Mouse (Mus musculus) MEL (cell line): ENCODE results near the gene Ubac2. TPM values are rescaled to one million over a fixed set of nuclear protein-coding genes. Genes with fewer than 3 reads are reported as not detected.

Experiments
- DNase-seq: peaks from one replicate; pipeline ENCODE4 v3.0.0; 2011; ENCODE audit warnings: low read depth, low spot score
- H3K27ac ChIP-seq: 2 replicates; pipeline ENCODE4 v1.5.1; 2012; ENCODE audit warnings: low read depth, mild to moderate bottlenecking, control low read depth, low read length, moderate library complexity; ENCODE audit not compliant: control insufficient read depth
- H3K27me3 ChIP-seq, 2 experiments: fragments of 150-350 bp in 1 of 2; sonication (generic) in 1 of 2; 2 replicates each; pipeline ENCODE4 v1.6.1; 2012; ENCODE audit warnings: low read length in 2 of 2, mild to moderate bottlenecking in 2 of 2, improper control_type of control experiment in 1 of 2, moderate library complexity in 1 of 2; ENCODE audit not compliant: insufficient read depth in 2 of 2, control insufficient read depth in 1 of 2
- H3K36me3 ChIP-seq, 2 experiments: 2 replicates each; pipeline ENCODE4 v1.6.1; 2012 to 2014; ENCODE audit warnings: low read length in 2 of 2, improper control_type of control experiment in 1 of 2, inconsistent platforms in 1 of 2, mild to moderate bottlenecking in 1 of 2; ENCODE audit not compliant: insufficient read depth in 2 of 2, control insufficient read depth in 1 of 2
- H3K4me1 ChIP-seq, 2 experiments: fragments of 150-350 bp in 1 of 2; sonication (generic) in 1 of 2; 2 replicates each; pipeline ENCODE4 v1.6.1; 2012; ENCODE audit warnings: low read length in 2 of 2, improper control_type of control experiment in 1 of 2, mild to moderate bottlenecking in 1 of 2; ENCODE audit not compliant: insufficient read depth in 2 of 2, control insufficient read depth in 1 of 2
- H3K4me3 ChIP-seq, 2 experiments: fragments of 150-350 bp in 1 of 2; sonication (generic) in 1 of 2; 2 replicates each; pipeline ENCODE4 v1.5.1; 2012; ENCODE audit warnings: low read depth in 2 of 2, low read length in 2 of 2, mild to moderate bottlenecking in 2 of 2, moderate library complexity in 2 of 2, control low read depth in 1 of 2, improper control_type of control experiment in 1 of 2; ENCODE audit not compliant: control insufficient read depth in 1 of 2, insufficient read depth in 1 of 2
- H3K79me2 ChIP-seq: 2 replicates; pipeline ENCODE4 v1.6.1; 2012; ENCODE audit warnings: mild to moderate bottlenecking, low read length, moderate library complexity; ENCODE audit not compliant: control insufficient read depth, poor library complexity, insufficient read depth
- H3K9ac ChIP-seq: 2 replicates; pipeline ENCODE4 v1.6.1; 2012; ENCODE audit warnings: low read depth, mild to moderate bottlenecking, control low read depth, low read length, moderate library complexity; ENCODE audit not compliant: control insufficient read depth, poor library complexity, severe bottlenecking
- H3K9me3 ChIP-seq: fragments of 150-350 bp; sonication (generic); replicated peaks from 2 replicates; pipeline ENCODE4 v1.6.1; 2012; ENCODE audit warnings: mild to moderate bottlenecking, low read length, improper control_type of control experiment, moderate library complexity; ENCODE audit not compliant: insufficient read depth
- CHD1 ChIP-seq: IDR thresholded peaks from 2 replicates; pipeline ENCODE4 v1.6.1; 2012; ENCODE audit warnings: low read depth, mild to moderate bottlenecking, inconsistent platforms, low read length, improper control_type of control experiment
- CTCF ChIP-seq, 3 experiments: IDR thresholded peaks in 2 of 3; conservative IDR thresholded peaks in 1 of 3; 2 replicates each; pipeline ENCODE4 v1.5.1; 2011 to 2012; ENCODE audit warnings: low read length in 3 of 3, low read depth in 2 of 3, mild to moderate bottlenecking in 2 of 3, improper control_type of control experiment in 1 of 3, inconsistent platforms in 1 of 3, mixed read lengths in 1 of 3, moderate library complexity in 1 of 3; ENCODE audit not compliant: control insufficient read depth in 1 of 3, insufficient read depth in 1 of 3, poor library complexity in 1 of 3, severe bottlenecking in 1 of 3
- GATA1 ChIP-seq: IDR thresholded peaks from 2 replicates; pipeline ENCODE4 v1.6.1; 2011; ENCODE audit warnings: low read depth, low read length, improper control_type of control experiment
- HCFC1 ChIP-seq: IDR thresholded peaks from 2 replicates; pipeline ENCODE4 v1.6.1; 2012; ENCODE audit warnings: low read depth, mild to moderate bottlenecking, inconsistent platforms, low read length, improper control_type of control experiment, moderate library complexity
- KAT2A ChIP-seq: conservative IDR thresholded peaks from 2 replicates; pipeline ENCODE4 v1.6.1; 2012; ENCODE audit warnings: low read depth, low read length, improper control_type of control experiment, inconsistent platforms
- MAFK ChIP-seq: IDR thresholded peaks from 2 replicates; pipeline ENCODE4 v1.6.1; 2011; ENCODE audit warnings: low read depth, mild to moderate bottlenecking, low read length, improper control_type of control experiment, borderline replicate concordance
- MXI1 ChIP-seq: IDR thresholded peaks from 2 replicates; pipeline ENCODE4 v1.6.1; 2011; ENCODE audit warnings: mild to moderate bottlenecking, low read depth, low read length, improper control_type of control experiment
- POLR2AphosphoS2 ChIP-seq: IDR thresholded peaks from 2 replicates; pipeline ENCODE4 v1.6.1; 2011; ENCODE audit warnings: low read length, improper control_type of control experiment
- RAD21 ChIP-seq: IDR thresholded peaks from 2 replicates; pipeline ENCODE4 v1.6.1; 2011; ENCODE audit warnings: mild to moderate bottlenecking, low read depth, low read length, improper control_type of control experiment
- TBP ChIP-seq: IDR thresholded peaks from 2 replicates; pipeline ENCODE4 v1.8.0; 2011; ENCODE audit warnings: low read depth, low read length, improper control_type of control experiment
- UBTF ChIP-seq: IDR thresholded peaks from 2 replicates; pipeline ENCODE4 v1.6.1; 2012; ENCODE audit warnings: low read depth, mild to moderate bottlenecking, inconsistent platforms, low read length, improper control_type of control experiment, moderate library complexity, borderline replicate concordance; ENCODE audit not compliant: insufficient read depth
- ZC3H11A ChIP-seq: IDR thresholded peaks from 2 replicates; pipeline ENCODE4 v1.6.1; 2012; ENCODE audit warnings: low read depth, mild to moderate bottlenecking, inconsistent platforms, low read length, improper control_type of control experiment
- polyA plus RNA-seq, 2 experiments: library from polyadenylated mRNA; stranded (reverse) in 1 of 2; unstranded in 1 of 2; fragments of >175 nt in 1 of 2; fragments of >200 nt in 1 of 2; gene quantifications; 2 replicates each; pipeline versions ENCODE4 v1.2.1 to v1.2.4; 2012; ENCODE audit warnings: low replicate concordance in 2 of 2, low read depth in 1 of 2; ENCODE audit not compliant: insufficient read length in 2 of 2, insufficient read depth in 1 of 2, missing spikeins in 1 of 2
- total RNA-seq: library from RNA; depleted of rRNA; stranded (reverse); fragments of 300-350 nt; gene quantifications from 2 replicates; pipeline ENCODE4 v1.2.3, GENCODE M21; 2012

Ubac2 gene
- total and polyA plus RNA-seq, 3 experiments: 32.9 to 44.8 TPM; not detected in 1

DNA sequence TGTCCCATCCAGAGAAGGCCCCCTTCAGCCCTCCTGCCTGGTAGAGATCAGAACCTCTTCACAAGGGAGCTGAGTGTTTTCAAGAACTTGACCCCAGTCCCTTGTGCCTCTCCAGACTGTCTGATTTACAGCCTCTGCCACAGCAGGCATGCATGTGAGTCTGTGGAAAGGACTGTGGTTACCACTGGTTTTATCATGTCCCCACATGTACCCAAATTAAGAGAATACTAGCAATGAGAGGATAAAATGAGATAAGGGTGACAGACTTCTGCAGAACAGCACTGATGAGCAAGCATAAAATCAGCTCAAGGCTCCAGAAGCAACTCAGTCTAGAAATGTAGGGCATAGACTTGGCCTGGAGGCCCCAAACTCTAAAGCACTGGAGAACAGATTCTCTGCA lies 145.5 kb downstream of the Ubac2 start (continued):
- TF ChIP-seq ZC3H11A: no peak

DNA sequence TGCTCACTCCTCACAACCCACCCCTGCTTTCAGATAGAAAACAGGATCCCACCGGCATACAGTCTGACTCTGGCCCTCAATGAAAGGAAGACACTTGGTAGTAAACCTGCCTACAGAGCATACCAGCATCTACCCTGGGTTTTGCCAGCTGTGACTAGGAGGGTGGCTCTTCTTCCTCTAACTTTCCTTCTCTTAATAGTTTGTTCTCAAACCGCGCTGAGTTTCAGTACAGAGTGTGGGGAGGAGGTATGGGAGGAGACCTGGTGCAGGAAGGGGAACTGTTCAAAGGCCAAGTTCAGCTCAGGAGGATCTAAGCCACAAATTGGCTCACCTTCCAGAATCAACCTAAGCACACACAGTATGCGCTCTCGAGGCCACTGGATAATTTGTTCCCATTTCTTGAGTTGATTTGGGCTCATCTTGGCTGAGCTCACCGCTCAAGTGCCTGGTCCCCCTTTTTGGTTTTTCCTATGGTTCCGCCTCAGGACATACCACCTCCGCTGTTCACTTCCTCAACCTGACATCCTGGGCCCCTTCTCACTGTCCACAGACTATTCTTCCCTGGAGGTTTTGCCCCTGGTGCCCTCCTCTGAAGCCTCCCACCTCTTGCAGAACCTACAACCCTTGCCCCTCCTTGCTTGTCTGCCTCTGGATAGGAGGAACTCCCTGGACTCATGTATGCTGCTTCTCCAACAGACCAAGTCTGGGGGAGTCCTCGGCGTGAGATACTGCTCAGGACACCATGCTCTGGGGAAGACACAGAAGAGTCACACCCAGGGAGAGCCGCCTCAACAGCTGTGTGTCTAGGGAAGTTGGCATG lies 150.7 kb downstream of the Ubac2 start:
- no peak overlapping the region for H3K4me3 ChIP-seq
- peak; percentile 66 for DNase-seq
- H3K36me3 ChIP-seq: peaks cover 0 to 22% of the 10 kb centered on the region in 2 experiments; a peak in 2 of 4 replicates
- TF ChIP-seq RAD21: no peak
- TF ChIP-seq, all 39 proteins: peak for 0
- Histone ChIP-seq H3K27ac (peak overlapping the region; percentile 12; the same call in 1 of the 2 replicates), H3K9ac (no peak overlapping the region), H3K79me2 (no peaks in the 10 kb centered on the region), H3K9me3 (no peaks in the 10 kb centered on the region), H3K27me3 (no peaks in the 10 kb centered on the region), H3K4me1 (peaks cover 15 to 28% of the 10 kb centered on the region in 2 experiments)

DNA sequence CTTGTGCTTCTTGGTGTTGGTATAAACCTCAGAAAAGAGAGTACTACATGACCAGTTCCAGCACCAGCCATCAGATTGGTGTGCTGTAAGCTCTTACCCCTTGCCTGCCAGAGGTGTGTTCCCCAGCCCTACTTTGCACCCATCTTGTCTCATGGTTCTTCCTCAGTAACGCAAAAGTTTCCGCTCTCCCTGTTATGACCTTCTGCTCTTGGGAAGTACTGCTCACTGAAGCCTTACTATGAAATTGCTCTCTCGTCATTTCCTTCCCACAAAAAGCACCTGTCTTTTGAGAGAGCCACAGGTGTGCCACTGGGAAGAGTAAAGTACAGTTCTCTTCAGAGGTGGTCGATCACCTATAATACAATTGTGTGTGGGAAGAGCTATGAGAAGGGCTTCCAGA lies 151.4 kb downstream of the Ubac2 start:
- no peak for DNase-seq
- Histone ChIP-seq H3K4me3 (no peak overlapping the region), H3K27me3 (no peaks in the 10 kb centered on the region), H3K79me2 (no peaks in the 10 kb centered on the region), H3K4me1 (peaks cover 12 to 21% of the 10 kb centered on the region in 2 experiments), H3K36me3 (peaks cover 0 to 15% of the 10 kb centered on the region in 2 experiments; a peak in 2 of 4 replicates), H3K9ac (no peak overlapping the region), H3K27ac (no peak overlapping the region), H3K9me3 (no peaks in the 10 kb centered on the region)
- no peak for TF ChIP-seq ZC3H11A
- TF ChIP-seq RAD21: no peak
- no peak for TF ChIP-seq MAFK
- no peak for TF ChIP-seq HCFC1
- TF ChIP-seq CTCF (IDR thresholded peaks at IDR 0.05 in 2 of 3, conservative IDR thresholded peaks at IDR 0.05 in 1 of 3; ENCODE audit: control insufficient read depth in 1 of 3, insufficient read depth in 1 of 3, low read depth in 2 of 3, low read length in 3 of 3, poor library complexity in 1 of 3, severe bottlenecking in 1 of 3): no peak
- TF ChIP-seq UBTF: no peak
- no peak for TF ChIP-seq TBP
- TF ChIP-seq KAT2A: no peak
- TF ChIP-seq CHD1: no peak
- TF ChIP-seq POLR2AphosphoS2: no peak
- TF ChIP-seq MXI1: no peak
- no peak for TF ChIP-seq GATA1
